Mouse (Mus musculus) kidney, postnatal 25 days (tissue): ENCODE results near the gene Tuba4a.
"Not testable (repeated sequence)": the region's sequence is repeated elsewhere in the genome, so short reads cannot be mapped to it uniquely, and the experiment has no call there.

Source experiments
- DNase-seq, 2 experiments: peaks; one replicate each; pipeline ENCODE4 v3.0.0; 2021; ENCODE audit warnings: mixed read lengths in 2 of 2

Gene Tuba4a

GRCm38 (mm10) chr1:75234606-75235005, 14.9 kb upstream of the Tuba4a start:
- peak; percentile 76 to 85 for DNase-seq

- not testable (repeated sequence) for DNase-seq
Observed at GRCm38 (mm10) chr1:75232489-75232888, 12.8 kb upstream of the Tuba4a start.

GRCm38 (mm10) chr1:75231664-75232152, 12.0 kb upstream of the Tuba4a start, which contains the start of gene A630095N17Rik:
A630095N17Rik (minus strand) TSS chr1:75232102.
- no peak for DNase-seq

GRCm38 (mm10) chr1:75231224-75231623, 11.6 kb upstream of the Tuba4a start:
- DNase-seq, result no peak

GRCm38 (mm10) chr1:75230335-75230994, 10.8 kb upstream of the Tuba4a start:
- DNase-seq, result no peak

GRCm38 (mm10) chr1:75229158-75229557, 9.5 kb upstream of the Tuba4a start:
- DNase-seq, result no peak

GRCm38 (mm10) chr1:75227653-75228052, 8.0 kb upstream of the Tuba4a start:
- DNase-seq, result no peak

- no peak for DNase-seq
Observed at GRCm38 (mm10) chr1:75226138-75226537, 6.5 kb upstream of the Tuba4a start.

GRCm38 (mm10) chr1:75225473-75225872, 5.8 kb upstream of the Tuba4a start:
- no peak for DNase-seq

- no peak for DNase-seq
Observed at GRCm38 (mm10) chr1:75223532-75223931, 3.9 kb upstream of the Tuba4a start.

GRCm38 (mm10) chr1:75222926-75223325, 3.3 kb upstream of the Tuba4a start:
- DNase-seq, result no peak

GRCm38 (mm10) chr1:75221538-75221937, 1.9 kb upstream of the Tuba4a start:
- DNase-seq, result no peak

- peak; percentile 94 to 97 for DNase-seq
Observed at GRCm38 (mm10) chr1:75219078-75219477, 587 bp downstream of the Tuba4a start.

- peak; percentile 42 to 74 for DNase-seq
Observed at GRCm38 (mm10) chr1:75218227-75219001, 1.3 kb downstream of the Tuba4a start.

GRCm38 (mm10) chr1:75217893-75218226, 1.8 kb downstream of the Tuba4a start:
- DNase-seq, result no peak

- peak in 1 of 2 experiments; percentile 75 for DNase-seq
Observed at GRCm38 (mm10) chr1:75216797-75217585, 2.7 kb downstream of the Tuba4a start.

GRCm38 (mm10) chr1:75215785-75216184, 3.9 kb downstream of the Tuba4a start:
- peak in 1 of 2 experiments; percentile 60 for DNase-seq

- peak; percentile 80 to 88 for DNase-seq
Observed at GRCm38 (mm10) chr1:75214886-75215285, 4.8 kb downstream of the Tuba4a start.

- peak; percentile 83 to 96 for DNase-seq
Observed at GRCm38 (mm10) chr1:75214442-75214841, 5.2 kb downstream of the Tuba4a start.

GRCm38 (mm10) chr1:75213096-75213495, 6.6 kb downstream of the Tuba4a start:
- DNase-seq, result no peak

- DNase-seq, result peak; percentile 35 to 48
Observed at GRCm38 (mm10) chr1:75212542-75212941, 7.1 kb downstream of the Tuba4a start.

GRCm38 (mm10) chr1:75211141-75211708, 8.4 kb downstream of the Tuba4a start:
- DNase-seq, result peak in 1 of 2 experiments; percentile 56
